Mouse (Mus musculus) heart, postnatal 0 days (tissue): ENCODE data around the gene Hdac7. TPM values are rescaled to one million over a fixed set of nuclear protein-coding genes. Genes with fewer than 3 reads are reported as not detected.
A peak's percentile ranks its signal among the peaks of the same experiment; 100 is the strongest.

Source experiments
- ATAC-seq: fragments of 200-750 bp; cut with Nextera tagmentation; 2 replicates; pipeline ENCODE4 v1.8.0; 2017; ENCODE audit warnings: low read depth, moderate number of reproducible peaks, moderate library complexity; ENCODE audit not compliant: insufficient read depth
- DNase-seq: peaks from one replicate; pipeline ENCODE4 v3.0.0-alpha.2; 2016; ENCODE audit warnings: low spot score
- H3K27ac ChIP-seq: fragments of 300-500 bp; sonication (generic); 2 replicates; pipeline ENCODE4 v1.5.1; 2014; ENCODE audit warnings: low read depth, mild to moderate bottlenecking
- H3K27me3 ChIP-seq: fragments of 300-500 bp; sonication (generic); 2 replicates; pipeline ENCODE4 v1.6.1; 2014; ENCODE audit warnings: low read length, mixed read lengths; ENCODE audit not compliant: control insufficient read depth, insufficient read depth
- H3K36me3 ChIP-seq: fragments of 300-500 bp; sonication (generic); replicated peaks from 2 replicates; pipeline ENCODE4 v1.6.1; 2014; ENCODE audit warnings: low read length, mixed read lengths; ENCODE audit not compliant: control insufficient read depth, insufficient read depth
- H3K4me1 ChIP-seq: fragments of 300-500 bp; sonication (generic); 2 replicates; pipeline ENCODE4 v1.6.1; 2014; ENCODE audit warnings: antibody characterized with exemption; ENCODE audit not compliant: control insufficient read depth, insufficient read depth
- H3K4me2 ChIP-seq: fragments of 300-500 bp; sonication (generic); 2 replicates; pipeline ENCODE4 v1.6.1; 2014; ENCODE audit warnings: low read depth, mild to moderate bottlenecking, low read length, moderate library complexity
- H3K4me3 ChIP-seq: fragments of 300-500 bp; sonication (generic); 2 replicates; pipeline ENCODE4 v1.5.1; 2014; ENCODE audit warnings: low read depth, low read length
- H3K9ac ChIP-seq: fragments of 300-500 bp; sonication (generic); replicated peaks from 2 replicates; pipeline ENCODE4 v1.6.1; 2014; ENCODE audit warnings: low read depth, low read length, mixed read lengths
- H3K9me3 ChIP-seq: fragments of 300-500 bp; sonication (generic); replicated peaks from 2 replicates; pipeline ENCODE4 v1.6.1; 2016; ENCODE audit warnings: low read length; ENCODE audit not compliant: control insufficient read depth
- CTCF ChIP-seq: IDR thresholded peaks from 2 replicates; pipeline ENCODE4 v1.5.1; 2016; ENCODE audit warnings: antibody characterized with exemption, control low read depth, low read depth
- EP300 ChIP-seq: IDR thresholded peaks from 2 replicates; pipeline ENCODE4 v1.6.1; 2016; ENCODE audit warnings: antibody characterized with exemption, low read depth
- WGBS: fragments of 180-500 bp; shearing (Covaris S2); extraction: QIAGEN DNeasy Blood & Tissue Kit; methylation state at CpG from one replicate; pipeline ENCODE4 v1.1.7; 2014; 5-methylcytosine and 5-hydroxymethylcytosine counted together
- polyA plus RNA-seq: library from polyadenylated mRNA; unstranded; fragments of >200 nt; fragmentation: Nextera tagmentation; extraction: Ambion mirVana; gene quantifications from 2 replicates; pipeline ENCODE4 v1.2.1, GENCODE M21; 2015
- total RNA-seq: library from RNA; depleted of rRNA; stranded (reverse); fragments of >200 nt; gene quantifications from 2 replicates; pipeline ENCODE4 v1.2.3, GENCODE M21; 2014; ENCODE audit warnings: low replicate concordance

The Hdac7 gene
- total and polyA plus RNA-seq, 2 experiments from 2014 or later: 15.6 to 34.4 TPM

GRCm38 (mm10) chr15:97828901-97829338 lies 15.4 kb downstream of the Hdac7 start:
- peak; percentile 68 for DNase-seq

GRCm38 (mm10) chr15:97828221-97828842 lies 16.0 kb downstream of the Hdac7 start:
- WGBS: 32% methylated on average over 6 of the region's 6 CpGs
- Histone ChIP-seq H3K27ac (peak overlapping the region; percentile 99), H3K4me2 (peak overlapping the region; percentile 86), H3K9ac (no peak overlapping the region; the same call in 1 of the 2 replicates), H3K4me1 (peaks cover 66% of the 10 kb centered on the region), H3K36me3 (peaks cover 7% of the 10 kb centered on the region; the same call in 1 of the 2 replicates), H3K9me3 (no peaks in the 10 kb centered on the region), H3K4me3 (peak overlapping the region; percentile 98), H3K27me3 (no peaks in the 10 kb centered on the region)
- ATAC-seq: no peak; the same call in 1 of the 2 replicates
- TF ChIP-seq EP300 (no peak), CTCF (no peak)
- DNase-seq: no peak

More at GRCm38 (mm10) chr15:97828901-97829338, 15.4 kb downstream of the Hdac7 start:
- Histone ChIP-seq H3K4me3 (peak overlapping the region; percentile 98), H3K27ac (peak overlapping the region; percentile 99), H3K27me3 (no peaks in the 10 kb centered on the region), H3K4me1 (peaks cover 61% of the 10 kb centered on the region), H3K4me2 (peak overlapping the region; percentile 86), H3K9me3 (no peaks in the 10 kb centered on the region), H3K36me3 (peaks cover 2% of the 10 kb centered on the region; the same call in 1 of the 2 replicates), H3K9ac (peak overlapping the region; percentile 100)
- WGBS: 58% methylated on average over 5 of the region's 5 CpGs
- ATAC-seq: peak; percentile 3
- peak; percentile 41; the same call in 1 of the 2 replicates for TF ChIP-seq EP300
- peak; percentile 29; the same call in 1 of the 2 replicates for TF ChIP-seq CTCF

- peaks cover 7% of the 10 kb centered on the region; the same call in 1 of the 2 replicates for H3K36me3 ChIP-seq
- peak overlapping the region; percentile 23; the same call in 1 of the 2 replicates for H3K4me2 ChIP-seq
- no peaks in the 10 kb centered on the region for H3K9me3 ChIP-seq
- H3K9ac ChIP-seq: no peak overlapping the region
- no peak for ATAC-seq
- no peak overlapping the region for H3K4me3 ChIP-seq
- TF ChIP-seq CTCF (no peak), EP300 (no peak)
- no peak overlapping the region for H3K27ac ChIP-seq
- DNase-seq: no peak
- H3K27me3 ChIP-seq: no peaks in the 10 kb centered on the region
- 70% methylated on average over 8 of the region's 8 CpGs for WGBS
- peaks cover 69% of the 10 kb centered on the region for H3K4me1 ChIP-seq
These were observed 16.9 kb downstream of the Hdac7 start for GRCm38 (mm10) chr15:97827401-97827800.

GRCm38 (mm10) chr15:97826588-97827261 lies 17.6 kb downstream of the Hdac7 start:
- Histone ChIP-seq H3K4me2 (peak overlapping the region; percentile 64), H3K9ac (peak overlapping the region; percentile 45; the same call in 1 of the 2 replicates), H3K36me3 (peaks cover 7% of the 10 kb centered on the region; the same call in 1 of the 2 replicates), H3K27ac (peak overlapping the region; percentile 81; the same call in 1 of the 2 replicates), H3K27me3 (no peaks in the 10 kb centered on the region), H3K4me1 (peaks cover 73% of the 10 kb centered on the region), H3K4me3 (no peak overlapping the region), H3K9me3 (no peaks in the 10 kb centered on the region)
- DNase-seq (no peak), ATAC-seq (no peak)
- TF ChIP-seq CTCF (no peak), EP300 (no peak)
- 65% methylated on average over 5 of the region's 5 CpGs for WGBS

GRCm38 (mm10) chr15:97825941-97826587 lies 18.2 kb downstream of the Hdac7 start:
- H3K36me3 ChIP-seq: peaks cover 7% of the 10 kb centered on the region; the same call in 1 of the 2 replicates

More at GRCm38 (mm10) chr15:97825941-97826587, 18.2 kb downstream of the Hdac7 start:
- no peaks in the 10 kb centered on the region for H3K9me3 ChIP-seq
- H3K9ac ChIP-seq: peak overlapping the region; percentile 45; the same call in 1 of the 2 replicates
- peak overlapping the region; percentile 42; the same call in 1 of the 2 replicates for H3K4me3 ChIP-seq
- H3K4me1 ChIP-seq: peaks cover 80% of the 10 kb centered on the region
- WGBS: 55% methylated on average over 12 of the region's 12 CpGs
- H3K27me3 ChIP-seq: no peaks in the 10 kb centered on the region
- peak overlapping the region; percentile 64 for H3K4me2 ChIP-seq
- TF ChIP-seq CTCF (no peak), EP300 (no peak)
- DNase-seq (no peak), ATAC-seq (no peak)
- peak overlapping the region; percentile 81 for H3K27ac ChIP-seq
